Mouse (Mus musculus): ENCODE measurements at regions not wholly inside any gene's neighbourhood (a gene's known extent, or its start where the extent isn't known, plus 50 kb on each side); places are given as distances from the start of the nearest gene placed in this dataset.

DNA sequence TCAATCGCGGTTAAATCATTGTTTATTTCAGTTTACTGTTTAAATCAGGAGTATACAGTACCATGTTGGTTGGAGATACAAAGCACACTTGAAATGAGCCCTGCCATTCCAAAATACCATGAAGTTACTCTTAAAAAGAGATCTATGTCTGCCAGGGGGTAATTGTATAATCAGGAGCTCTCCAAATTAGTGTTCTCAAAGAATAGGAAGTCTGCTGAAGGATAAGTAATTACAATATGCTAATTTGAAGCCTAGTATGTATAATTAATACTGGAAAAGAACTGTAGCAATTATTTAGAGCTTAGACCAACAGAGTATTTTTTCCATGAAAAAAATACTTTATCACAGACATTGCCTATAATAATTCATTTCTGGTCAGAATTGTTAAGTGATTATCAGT, 97.2 kb upstream of the Rims1 start:
- intact Hi-C loops (cut with DNase I): no loop called here
- Histone ChIP-seq H3K4me3 (no peak overlapping the region), H3K4me1 (ENCODE audit: control insufficient read depth, insufficient read depth, low read length) (no peaks in the 10 kb centered on the region), H3K79me2 (replicated peaks; ENCODE audit: control insufficient read depth, insufficient read depth, low read length) (no peaks in the 10 kb centered on the region), H3K36me3 (ENCODE audit: control insufficient read depth, insufficient read depth, low read length) (no peaks in the 10 kb centered on the region), H3K9ac (ENCODE audit: low read depth, low read length) (no peak overlapping the region), H3K27ac (no peak overlapping the region), H3K27me3 (ENCODE audit: control insufficient read depth, insufficient read depth, low read length) (no peaks in the 10 kb centered on the region)
- WGBS: 90% methylated on average over 2 of the region's 2 CpGs
- TF ChIP-seq CTCF (IDR thresholded peaks at IDR 0.05): no peak
- no peak for TF ChIP-seq POLR2A (IDR thresholded peaks at IDR 0.05; ENCODE audit: insufficient read depth, low read depth, low read length)
- TF ChIP-seq EP300 (IDR thresholded peaks at IDR 0.05; ENCODE audit: insufficient read depth, low read depth, low read length): no peak
- DNase-seq: no peak

DNA sequence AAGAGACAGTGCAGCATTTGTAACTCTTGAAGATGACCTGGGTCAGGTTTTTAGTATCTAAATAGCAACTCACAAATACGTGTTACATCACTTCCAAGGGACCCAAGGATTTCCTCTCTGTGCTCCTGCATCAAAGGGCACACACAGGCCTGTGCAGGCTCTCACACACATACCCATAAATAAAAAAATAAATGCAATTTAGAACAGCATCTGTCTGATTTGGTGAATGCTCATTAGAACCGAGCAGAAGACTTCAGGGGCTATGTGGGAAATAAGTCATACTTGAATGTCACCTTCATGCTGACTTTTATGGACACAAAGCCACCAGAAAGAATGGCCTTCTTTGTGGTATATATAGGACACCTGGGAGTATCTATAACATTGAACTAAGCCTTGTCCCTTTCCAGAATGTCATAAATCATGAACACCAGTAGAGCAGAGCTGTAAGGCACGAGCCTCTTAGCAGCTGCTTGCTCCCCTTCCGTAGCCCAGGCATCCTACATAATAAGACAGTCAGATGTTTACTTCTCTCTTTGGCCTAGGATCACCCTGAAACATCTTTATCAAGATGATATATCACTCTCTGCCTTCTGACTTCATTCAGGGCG, 95.3 kb upstream of the Rims1 start:
- Histone ChIP-seq H3K79me2 (replicated peaks; ENCODE audit: control insufficient read depth, insufficient read depth, low read length) (no peaks in the 10 kb centered on the region), H3K4me3 (no peak overlapping the region), H3K9ac (ENCODE audit: low read depth, low read length) (no peak overlapping the region), H3K36me3 (ENCODE audit: control insufficient read depth, insufficient read depth, low read length) (no peaks in the 10 kb centered on the region), H3K4me1 (ENCODE audit: control insufficient read depth, insufficient read depth, low read length) (no peaks in the 10 kb centered on the region), H3K27me3 (ENCODE audit: control insufficient read depth, insufficient read depth, low read length) (no peaks in the 10 kb centered on the region), H3K27ac (no peak overlapping the region)
- 68% methylated on average over 5 of the region's 5 CpGs for WGBS
- intact Hi-C loops (cut with DNase I): no loop called here
- TF ChIP-seq POLR2A (IDR thresholded peaks at IDR 0.05; ENCODE audit: insufficient read depth, low read depth, low read length) (no peak), CTCF (IDR thresholded peaks at IDR 0.05) (no peak), EP300 (IDR thresholded peaks at IDR 0.05; ENCODE audit: insufficient read depth, low read depth, low read length) (no peak)
- no peak for DNase-seq

DNA sequence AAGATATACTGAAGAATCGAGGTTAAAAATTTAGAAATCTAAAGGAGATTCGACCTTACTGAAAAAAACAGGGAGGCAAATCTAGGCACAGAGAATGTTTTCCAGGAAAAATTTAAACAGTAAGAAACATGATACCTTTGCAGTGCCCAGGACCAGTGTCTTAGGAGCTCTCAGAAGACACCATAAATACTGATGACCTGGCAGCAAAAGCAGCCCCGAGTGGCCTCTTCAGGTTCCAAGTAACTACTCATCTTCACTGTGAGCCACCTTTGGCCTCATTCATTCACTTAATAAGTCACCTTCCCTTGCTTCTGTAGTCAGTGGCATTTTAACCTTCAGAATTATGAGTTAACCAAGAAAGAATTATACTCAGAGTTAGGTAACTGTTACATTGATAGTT, 89.3 kb upstream of the Rims1 start:
- no peaks in the 10 kb centered on the region for H3K79me2 ChIP-seq (replicated peaks; ENCODE audit: control insufficient read depth, insufficient read depth, low read length)
- H3K9ac ChIP-seq (ENCODE audit: low read depth, low read length): no peak overlapping the region
- H3K36me3 ChIP-seq (ENCODE audit: control insufficient read depth, insufficient read depth, low read length): no peaks in the 10 kb centered on the region
- intact Hi-C loops (cut with DNase I): no loop called here
- no peaks in the 10 kb centered on the region for H3K4me1 ChIP-seq (ENCODE audit: control insufficient read depth, insufficient read depth, low read length)
- no peak overlapping the region for H3K27ac ChIP-seq
- whole genome bisulfite sequencing: 81% methylated on average over 3 of the region's 3 CpGs
- no peak for DNase-seq
- TF ChIP-seq CTCF (IDR thresholded peaks at IDR 0.05) (no peak), EP300 (IDR thresholded peaks at IDR 0.05; ENCODE audit: insufficient read depth, low read depth, low read length) (no peak), POLR2A (IDR thresholded peaks at IDR 0.05; ENCODE audit: insufficient read depth, low read depth, low read length) (no peak)
- no peak overlapping the region for H3K4me3 ChIP-seq
- H3K27me3 ChIP-seq (ENCODE audit: control insufficient read depth, insufficient read depth, low read length): no peaks in the 10 kb centered on the region

- H3K27me3 ChIP-seq (ENCODE audit: control insufficient read depth, insufficient read depth, low read length): no peaks in the 10 kb centered on the region
- no peak overlapping the region for H3K4me3 ChIP-seq
- peak in 1 of 2 experiments; percentile 27 for DNase-seq
- H3K27ac ChIP-seq: no peak overlapping the region
- H3K36me3 ChIP-seq (ENCODE audit: control insufficient read depth, insufficient read depth, low read length): no peaks in the 10 kb centered on the region
- TF ChIP-seq EP300 (IDR thresholded peaks at IDR 0.05; ENCODE audit: insufficient read depth, low read depth, low read length): no peak
- TF ChIP-seq CTCF (IDR thresholded peaks at IDR 0.05): no peak
- TF ChIP-seq POLR2A (IDR thresholded peaks at IDR 0.05; ENCODE audit: insufficient read depth, low read depth, low read length): no peak
- H3K79me2 ChIP-seq (replicated peaks; ENCODE audit: control insufficient read depth, insufficient read depth, low read length): no peaks in the 10 kb centered on the region
- 12% methylated on average over 3 of the region's 3 CpGs for WGBS
- H3K4me1 ChIP-seq (ENCODE audit: control insufficient read depth, insufficient read depth, low read length): no peaks in the 10 kb centered on the region
- no peak overlapping the region for H3K9ac ChIP-seq (ENCODE audit: low read depth, low read length)
- intact Hi-C loops (cut with DNase I): no loop called here
Measured at GRCm38 (mm10) chr1:22862985-22863384, 57.2 kb upstream of the Rims1 start.

Measured in heart, adult 2 months (tissue).